Mouse (Mus musculus) adrenal gland, postnatal 0 days (tissue): ENCODE measurements around the gene C130060K24Rik. TPM values are rescaled to one million over a fixed set of nuclear protein-coding genes. Genes with fewer than 3 reads are reported as not detected.

ENCODE experiments used
- polyA plus RNA-seq: library from polyadenylated mRNA; unstranded; fragments of >200 nt; fragmentation: Nextera tagmentation; extraction: Ambion mirVana; gene quantifications from 2 replicates; pipeline ENCODE4 v1.2.1, GENCODE M21; 2015

Gene C130060K24Rik
- polyA plus RNA-seq = 0.07 and 0.19 TPM in 2 replicates

DNA sequence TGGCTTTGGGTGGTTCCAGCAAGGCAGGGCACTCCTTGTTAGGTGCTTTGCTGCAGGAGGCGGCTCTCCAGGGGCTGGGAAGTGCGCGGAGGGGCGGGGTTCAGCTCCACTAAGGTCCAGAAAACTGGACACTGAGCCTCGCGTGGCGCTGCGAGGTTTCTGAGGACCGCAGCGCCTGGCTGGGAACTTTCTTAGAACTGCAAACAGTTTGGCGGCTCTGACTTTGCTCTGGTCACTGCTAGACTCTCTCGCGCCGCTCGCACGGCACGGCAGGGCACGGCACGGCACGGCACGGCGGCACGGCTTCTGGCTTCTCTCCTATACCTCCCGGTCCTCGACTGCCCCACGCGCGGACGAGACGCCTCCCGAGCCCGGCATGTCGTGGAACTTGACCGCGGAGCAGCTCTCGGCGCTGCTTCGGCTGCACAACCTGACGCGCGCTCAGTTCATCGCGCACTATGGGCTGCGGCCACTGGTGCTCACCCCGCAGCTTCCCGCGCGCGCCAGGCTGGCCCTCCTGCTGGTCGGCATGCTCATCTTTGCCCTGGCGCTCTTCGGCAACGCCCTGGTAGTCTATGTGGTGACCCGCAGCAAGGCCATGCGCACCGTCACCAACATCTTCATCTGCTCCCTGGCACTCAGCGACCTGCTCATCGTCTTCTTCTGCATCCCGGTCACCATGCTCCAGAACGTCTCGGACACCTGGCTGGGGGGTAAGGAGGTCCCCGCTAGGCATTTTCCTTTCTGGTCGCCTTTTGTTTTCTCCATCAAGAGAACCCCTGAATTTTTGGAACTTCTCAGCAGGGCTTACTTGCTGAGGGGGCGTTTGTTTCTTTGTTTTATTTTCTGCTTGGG, at the start of gene C130060K24Rik:
TSS of gene C130060K24Rik (plus strand) at position 188 of the 855 bp plus-strand sequence.

Other genes with a start within 250 kb of the C130060K24Rik start
- gene Hpgds, start 236.2 kb upstream of the C130060K24Rik start, polyA plus RNA-seq = 9.3 and 10.1 TPM in 2 replicates
- gene Tnip3, start 144.2 kb downstream of the C130060K24Rik start, polyA plus RNA-seq = 0.50 TPM in 1 of 2 replicates, not detected in the other